Mouse (Mus musculus) MEL (cell line): ENCODE measurements at regions not wholly inside any gene's neighbourhood (a gene's known extent, or its start where the extent isn't known, plus 50 kb on each side); places are given as distances from the start of the nearest gene placed in this dataset.

Experiments
- CHD2 ChIP-seq: IDR thresholded peaks from 2 replicates; pipeline ENCODE4 v1.6.1; 2011; ENCODE audit warnings: low read length, improper control_type of control experiment
- CTCF ChIP-seq, 3 experiments: IDR thresholded peaks in 2 of 3; conservative IDR thresholded peaks in 1 of 3; 2 replicates each; pipeline ENCODE4 v1.5.1; 2011 to 2012; ENCODE audit warnings: low read length in 3 of 3, low read depth in 2 of 3, mild to moderate bottlenecking in 2 of 3, improper control_type of control experiment in 1 of 3, inconsistent platforms in 1 of 3, mixed read lengths in 1 of 3, moderate library complexity in 1 of 3; ENCODE audit not compliant: control insufficient read depth in 1 of 3, insufficient read depth in 1 of 3, poor library complexity in 1 of 3, severe bottlenecking in 1 of 3
- GABPA ChIP-seq: IDR thresholded peaks from 2 replicates; pipeline ENCODE4 v1.6.1; 2012; ENCODE audit warnings: low read depth, mild to moderate bottlenecking, inconsistent platforms, low read length, improper control_type of control experiment, moderate library complexity
- HCFC1 ChIP-seq: IDR thresholded peaks from 2 replicates; pipeline ENCODE4 v1.6.1; 2012; ENCODE audit warnings: low read depth, mild to moderate bottlenecking, inconsistent platforms, low read length, improper control_type of control experiment, moderate library complexity
- POLR2A ChIP-seq, 2 experiments: IDR thresholded peaks; 2 replicates each; pipeline ENCODE4 v1.6.1; 2011 to 2012; ENCODE audit warnings: low read length in 2 of 2, mild to moderate bottlenecking in 2 of 2, control low read depth in 1 of 2, improper control_type of control experiment in 1 of 2, low read depth in 1 of 2, moderate library complexity in 1 of 2; ENCODE audit not compliant: control insufficient read depth in 1 of 2, insufficient read depth in 1 of 2, poor library complexity in 1 of 2
- POLR2AphosphoS5 ChIP-seq: IDR thresholded peaks from 2 replicates; pipeline ENCODE4 v1.6.1; 2012; ENCODE audit warnings: low read depth, borderline replicate concordance, mild to moderate bottlenecking, inconsistent platforms, low read length, moderate library complexity, mixed read lengths
- USF2 ChIP-seq, 2 experiments: IDR thresholded peaks; 2 replicates each; pipeline ENCODE4 v1.6.1; 2011 to 2012; ENCODE audit warnings: improper control_type of control experiment in 2 of 2, low read length in 2 of 2, borderline replicate concordance in 1 of 2, inconsistent platforms in 1 of 2, low read depth in 1 of 2, mild to moderate bottlenecking in 1 of 2; ENCODE audit not compliant: insufficient read depth in 1 of 2
- ZKSCAN1 ChIP-seq: IDR thresholded peaks from 2 replicates; pipeline ENCODE4 v1.6.1; 2012; ENCODE audit warnings: low read depth, mild to moderate bottlenecking, inconsistent platforms, low read length, improper control_type of control experiment, moderate library complexity

DNA sequence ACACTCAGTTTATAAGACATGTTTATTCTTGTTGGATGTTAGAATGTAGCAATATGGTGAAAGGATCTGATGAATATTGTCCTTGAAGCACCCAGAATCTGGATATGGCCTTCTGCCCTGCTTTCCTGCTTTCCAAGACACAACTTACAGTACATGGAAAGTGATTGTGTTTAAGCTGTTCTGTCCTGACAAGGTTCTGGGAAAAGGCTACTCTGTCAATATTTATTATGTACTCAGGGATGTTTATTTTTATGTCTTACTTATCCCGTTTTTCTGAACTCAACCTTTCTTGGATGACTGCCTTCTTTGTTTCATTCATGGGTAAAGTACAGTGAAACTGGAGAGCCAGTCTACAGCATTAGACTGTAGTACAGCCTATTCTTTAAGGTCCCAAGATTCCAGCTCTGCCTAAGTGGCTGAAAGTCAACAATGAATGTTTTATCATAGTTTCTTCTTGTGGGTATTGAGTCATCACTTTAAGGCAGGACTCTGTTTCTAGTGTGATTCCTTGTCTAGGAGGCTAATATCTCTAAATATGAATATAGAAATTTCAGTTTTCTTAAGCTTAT lies 631.7 kb upstream of the Kif2b start:
- TF ChIP-seq GABPA (no peak), POLR2AphosphoS5 (no peak), ZKSCAN1 (no peak), CHD2 (no peak), POLR2A (IDR thresholded peaks at IDR 0.05; ENCODE audit: control insufficient read depth in 1 of 2, insufficient read depth in 1 of 2, low read depth in 1 of 2, low read length in 2 of 2, poor library complexity in 1 of 2) (no peak), CTCF (IDR thresholded peaks at IDR 0.05 in 2 of 3, conservative IDR thresholded peaks at IDR 0.05 in 1 of 3; ENCODE audit: control insufficient read depth in 1 of 3, insufficient read depth in 1 of 3, low read depth in 2 of 3, low read length in 3 of 3, poor library complexity in 1 of 3, severe bottlenecking in 1 of 3) (no peak), HCFC1 (no peak), USF2 (IDR thresholded peaks at IDR 0.05; ENCODE audit: borderline replicate concordance in 1 of 2, insufficient read depth in 1 of 2, low read depth in 1 of 2, low read length in 2 of 2) (no peak)
